Mouse (Mus musculus) midbrain, embryonic 10.5 days (tissue): Measurements from ENCODE around the gene Ntan1. TPM values are rescaled to one million over a fixed set of nuclear protein-coding genes. Genes with fewer than 3 reads are reported as not detected.
A peak's percentile ranks its signal among the peaks of the same experiment; 100 is the strongest.
"Not testable (repeated sequence)": the region's sequence is repeated elsewhere in the genome, so short reads cannot be mapped to it uniquely, and the experiment has no call there.

Experiments used
- DNase-seq: peaks from one replicate; pipeline ENCODE4 v3.0.0-alpha.2; 2017; ENCODE audit warnings: low spot score
- H3K27ac ChIP-seq: fragments of 300-500 bp; sonication (generic); replicated peaks from 2 replicates; pipeline ENCODE4 v1.5.1; 2016; ENCODE audit warnings: mild to moderate bottlenecking
- H3K27me3 ChIP-seq: fragments of 300-500 bp; sonication (generic); 2 replicates; pipeline ENCODE4 v1.6.1; 2016; ENCODE audit warnings: low read depth, mild to moderate bottlenecking; ENCODE audit not compliant: poor library complexity, severe bottlenecking
- H3K36me3 ChIP-seq: fragments of 300-500 bp; sonication (generic); 2 replicates; pipeline ENCODE4 v1.6.1; 2016; ENCODE audit warnings: mild to moderate bottlenecking, moderate library complexity
- H3K4me1 ChIP-seq: fragments of 300-500 bp; sonication (generic); 2 replicates; pipeline ENCODE4 v1.6.1; 2016
- H3K4me3 ChIP-seq: fragments of 300-500 bp; sonication (generic); 2 replicates; pipeline ENCODE4 v1.5.1; 2016; ENCODE audit warnings: mild to moderate bottlenecking, moderate library complexity
- H3K9me3 ChIP-seq: fragments of 300-500 bp; sonication (generic); replicated peaks from 2 replicates; pipeline ENCODE4 v1.6.1; 2016; ENCODE audit warnings: mild to moderate bottlenecking
- WGBS: fragments of 180-500 bp; shearing (Covaris S2); methylation state at CpG from one replicate; pipeline ENCODE4 v1.1.7; 2016; 5-methylcytosine and 5-hydroxymethylcytosine counted together
- polyA plus RNA-seq: library from polyadenylated mRNA; unstranded; fragments of >200 nt; fragmentation: Nextera tagmentation; extraction: Ambion mirVana; gene quantifications from 2 replicates; pipeline ENCODE4 v1.2.1, GENCODE M21; 2016

Ntan1 gene
- polyA plus RNA-seq, result 129 and 145 TPM in 2 replicates

DNA sequence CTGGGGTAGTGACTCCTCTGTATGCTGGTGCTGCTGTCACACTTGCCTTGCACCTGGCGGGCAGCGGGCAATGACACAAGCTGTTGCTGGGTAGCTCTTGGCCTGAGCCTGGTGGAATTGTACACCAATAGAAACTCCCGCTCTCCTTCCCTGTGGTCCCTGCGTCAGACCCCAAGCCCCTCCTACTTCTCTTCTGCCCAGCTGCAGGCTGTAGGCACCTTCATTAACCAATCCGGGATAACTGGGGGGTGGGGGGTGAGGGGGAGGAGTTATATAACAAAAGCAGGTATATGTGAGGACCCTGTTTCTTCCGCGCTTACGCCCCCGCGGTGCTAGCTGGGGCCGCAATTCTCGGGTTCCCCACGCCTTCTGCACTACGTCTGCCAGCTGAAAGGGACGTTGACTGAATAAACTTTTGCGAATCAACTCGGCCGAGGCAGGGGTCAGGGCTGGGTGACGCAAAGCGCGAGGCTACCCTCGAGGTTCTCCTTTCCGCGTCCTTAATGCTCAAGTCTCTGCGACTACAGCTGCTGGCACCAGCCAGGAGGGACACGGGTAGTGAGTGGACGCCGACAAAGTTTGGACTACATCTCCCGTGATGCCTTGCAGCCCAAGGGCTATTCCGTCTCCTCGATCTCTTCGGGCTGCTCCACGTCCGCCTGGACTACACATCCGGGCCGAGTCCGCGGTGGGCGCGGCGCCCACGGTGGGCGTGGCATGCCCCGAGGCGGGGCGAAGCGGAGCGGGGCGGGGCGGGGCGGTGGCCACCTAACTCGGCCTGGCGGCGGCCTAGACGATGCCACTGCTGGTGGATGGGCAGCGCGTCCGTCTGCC, at the start of gene Ntan1:
TSS of gene Ntan1 (plus strand) at position 286 of the 834 bp plus-strand sequence.
- peaks cover 21% of the 10 kb centered on the region for H3K4me1 ChIP-seq
- WGBS, result under 1% methylated on average over 56 of the region's 58 CpGs
- H3K27me3 ChIP-seq, result no peaks in the 10 kb centered on the region
- H3K4me3 ChIP-seq, result peak within 1 kb of the TSS; percentile 76
- H3K36me3 ChIP-seq, result peaks cover 30% of the 10 kb centered on the region
- DNase-seq, result peak; percentile 94
- peak within 1 kb of the TSS; percentile 93 for H3K27ac ChIP-seq
- H3K9me3 ChIP-seq, result no peaks in the 10 kb centered on the region

DNA sequence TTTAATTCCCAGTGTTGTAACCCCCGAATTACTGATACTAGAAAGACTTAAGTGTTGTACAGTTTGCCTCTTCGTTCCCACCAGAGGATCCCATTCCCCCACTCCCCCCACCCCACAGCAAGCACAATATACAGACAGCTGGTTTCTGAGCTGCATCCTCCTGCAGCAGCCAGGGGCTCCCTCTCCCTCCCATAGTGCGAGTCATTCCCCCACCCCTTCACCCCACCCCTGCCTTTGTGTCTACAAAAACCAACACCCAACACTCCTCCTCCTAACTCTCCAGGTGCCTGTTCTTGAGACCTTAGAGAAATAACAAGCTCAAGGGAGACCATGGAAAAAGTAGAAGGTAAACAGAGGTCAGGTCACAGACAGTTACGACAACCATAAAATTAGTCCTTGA, 47.0 kb upstream of the Ntan1 start:
- H3K36me3 ChIP-seq, H3K4me3 ChIP-seq, H3K9me3 ChIP-seq, DNase-seq, H3K27me3 ChIP-seq, H3K4me1 ChIP-seq, H3K27ac ChIP-seq: not testable (repeated sequence)
- WGBS, result 68% methylated on average over 4 of the region's 4 CpGs

DNA sequence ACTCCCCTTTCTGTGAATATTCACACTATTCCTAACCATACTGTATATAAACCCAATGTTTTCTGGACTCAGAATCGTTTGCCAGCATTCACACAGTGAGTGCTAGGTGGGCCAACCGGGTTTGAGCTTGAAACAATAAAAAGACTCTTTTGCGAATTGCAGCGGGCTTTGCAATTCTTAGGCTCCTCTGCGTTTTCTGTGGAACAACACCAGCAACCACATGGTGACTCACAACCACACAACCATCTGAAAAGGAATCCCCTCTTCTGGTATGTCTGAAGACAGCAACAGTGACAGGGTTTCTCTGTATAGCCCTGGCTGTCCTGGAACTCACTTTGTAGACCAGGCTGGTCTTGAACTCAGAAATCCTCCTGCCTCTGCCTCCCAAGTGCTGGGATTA, 46.6 kb upstream of the Ntan1 start:
- not testable (repeated sequence) for H3K27ac ChIP-seq, H3K4me1 ChIP-seq, H3K36me3 ChIP-seq, DNase-seq, H3K9me3 ChIP-seq, H3K27me3 ChIP-seq, H3K4me3 ChIP-seq
- 84% methylated on average over 5 of the region's 5 CpGs for WGBS

- not testable (repeated sequence) for H3K4me3 ChIP-seq, DNase-seq, H3K27ac ChIP-seq, H3K36me3 ChIP-seq, H3K4me1 ChIP-seq, H3K9me3 ChIP-seq, H3K27me3 ChIP-seq
- 87% methylated on average over 2 of the region's 2 CpGs for WGBS
Measured at GRCm38 (mm10) chr16:13774011-13774410, 44.6 kb upstream of the Ntan1 start.

DNA sequence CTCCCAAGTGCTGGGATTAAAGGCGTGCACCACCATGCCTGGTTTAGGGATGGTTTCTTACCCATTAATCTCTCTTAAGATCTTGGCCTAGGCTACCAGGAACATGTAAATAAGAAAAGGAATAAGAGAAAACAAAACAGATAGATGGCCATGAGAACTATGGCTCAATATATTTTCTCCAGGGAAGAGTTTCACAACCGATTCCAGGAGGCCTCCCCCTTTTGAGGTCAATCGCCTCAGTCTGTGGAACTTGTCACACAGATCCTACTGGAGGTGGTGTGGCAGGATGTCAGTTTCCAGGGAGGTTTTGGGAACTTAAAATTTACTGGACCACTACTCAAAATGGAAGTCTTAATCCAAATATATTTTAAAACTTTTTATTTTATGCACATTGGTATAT, 44.0 kb upstream of the Ntan1 start:
- not testable (repeated sequence) for H3K4me3 ChIP-seq, H3K27ac ChIP-seq, DNase-seq, H3K36me3 ChIP-seq, H3K27me3 ChIP-seq, H3K4me1 ChIP-seq
- peaks cover 11% of the 10 kb centered on the region for H3K9me3 ChIP-seq
- WGBS, result 88% methylated on average over 3 of the region's 3 CpGs

DNA sequence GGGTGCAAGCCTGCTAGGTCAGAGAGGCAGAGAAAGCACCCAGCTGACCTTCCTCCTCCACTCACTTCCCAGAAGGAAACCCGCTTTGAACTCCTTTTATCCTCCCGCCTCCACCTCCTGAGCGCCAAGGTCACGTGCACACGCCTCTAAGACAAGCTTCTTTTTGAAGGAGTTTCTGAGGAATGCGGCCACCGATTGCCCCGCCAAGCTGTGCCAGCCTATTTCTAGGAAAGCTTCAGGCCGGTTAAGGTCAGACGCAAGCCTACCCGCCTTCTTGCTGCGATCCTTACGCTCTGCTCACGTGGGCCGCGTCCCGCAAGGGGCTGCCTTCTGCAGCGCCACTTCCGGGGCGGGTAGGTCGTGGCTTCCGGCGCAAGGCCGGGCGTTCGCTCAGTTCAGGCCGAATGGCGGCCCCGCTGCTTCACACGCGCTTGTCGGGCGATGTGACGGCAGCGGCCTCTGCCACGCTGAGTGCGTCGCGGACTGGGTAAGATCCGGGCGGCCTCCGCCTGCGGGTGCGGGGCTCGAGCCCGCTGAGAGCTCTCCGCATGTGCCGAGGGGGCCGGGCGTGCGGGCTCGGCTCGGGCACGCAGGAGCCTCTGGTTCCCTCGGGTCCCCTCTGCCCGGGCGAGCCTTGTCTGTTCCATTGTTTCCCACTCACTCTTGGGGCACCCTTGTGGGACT, 38.1 kb upstream of the Ntan1 start, which contains the start of gene Rrn3:
TSS of gene Rrn3 (plus strand) at position 356 of the 684 bp plus-strand sequence.
- Histone ChIP-seq H3K9me3 (peaks cover 11% of the 10 kb centered on the region), H3K4me3 (peak within 1 kb of the TSS; percentile 78), H3K27ac (peak within 1 kb of the TSS; percentile 93), H3K36me3 (peaks cover 43% of the 10 kb centered on the region), H3K27me3 (no peaks in the 10 kb centered on the region), H3K4me1 (peaks cover 18% of the 10 kb centered on the region)
- peak; percentile 90 for DNase-seq
- WGBS, result under 1% methylated on average over 57 of the region's 57 CpGs

- H3K9me3 ChIP-seq, result peaks cover 11% of the 10 kb centered on the region
- 40% methylated on average over 8 of the region's 8 CpGs for WGBS
- peaks cover 50% of the 10 kb centered on the region for H3K36me3 ChIP-seq
- H3K4me3 ChIP-seq, result peak overlapping the region; percentile 78
- DNase-seq, result no peak
- peaks cover 18% of the 10 kb centered on the region for H3K4me1 ChIP-seq
- H3K27ac ChIP-seq, result peak overlapping the region; percentile 93; the same call in 1 of the 2 replicates
- no peaks in the 10 kb centered on the region for H3K27me3 ChIP-seq
Measured at GRCm38 (mm10) chr16:13781216-13781615, 37.4 kb upstream of the Ntan1 start.

DNA sequence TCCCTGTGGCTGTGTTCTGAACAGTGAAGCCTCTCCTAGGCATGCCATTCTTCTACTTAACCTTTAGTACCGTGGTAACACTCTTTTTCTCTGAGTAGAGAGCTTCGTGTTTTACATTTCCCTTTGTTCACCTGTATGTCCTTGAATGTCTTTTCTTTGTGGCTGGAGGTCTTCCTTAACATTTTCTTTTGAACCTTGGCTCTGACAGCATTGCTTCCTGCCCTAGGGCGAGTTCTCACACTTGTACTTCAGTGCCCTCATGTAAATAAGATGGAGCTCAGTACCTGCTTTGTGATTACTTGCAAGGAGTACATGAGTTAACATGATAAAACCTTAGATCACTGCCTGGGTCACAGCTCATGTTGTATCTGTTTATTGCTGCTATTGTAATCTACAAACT, 32.7 kb upstream of the Ntan1 start:
- H3K27me3 ChIP-seq, result no peaks in the 10 kb centered on the region
- peaks cover 89% of the 10 kb centered on the region for H3K36me3 ChIP-seq
- peaks cover 10% of the 10 kb centered on the region for H3K4me1 ChIP-seq
- WGBS, result 84% methylated on average over 3 of the region's 3 CpGs
- no peak overlapping the region for H3K4me3 ChIP-seq
- DNase-seq, result no peak
- H3K27ac ChIP-seq, result no peak overlapping the region
- no peaks in the 10 kb centered on the region for H3K9me3 ChIP-seq

GRCm38 (mm10) chr16:13793441-13793840, 25.2 kb upstream of the Ntan1 start:
- not testable (repeated sequence) for H3K27ac ChIP-seq, H3K4me1 ChIP-seq, H3K9me3 ChIP-seq, H3K4me3 ChIP-seq, H3K27me3 ChIP-seq, DNase-seq
- peaks cover 98% of the 10 kb centered on the region for H3K36me3 ChIP-seq
- WGBS, result 95% methylated on average over 2 of the region's 2 CpGs

- Histone ChIP-seq H3K36me3 (peaks cover 98% of the 10 kb centered on the region), H3K9me3 (no peaks in the 10 kb centered on the region), H3K4me1 (no peaks in the 10 kb centered on the region), H3K27me3 (no peaks in the 10 kb centered on the region), H3K27ac (no peak overlapping the region), H3K4me3 (no peak overlapping the region)
- DNase-seq, result no peak
- 96% methylated on average over 5 of the region's 5 CpGs for WGBS
Measured at GRCm38 (mm10) chr16:13796746-13797175, 21.9 kb upstream of the Ntan1 start.

GRCm38 (mm10) chr16:13801231-13801630, 17.4 kb upstream of the Ntan1 start:
- H3K9me3 ChIP-seq, result no peaks in the 10 kb centered on the region
- no peaks in the 10 kb centered on the region for H3K4me1 ChIP-seq
- H3K27ac ChIP-seq, result no peak overlapping the region
- H3K27me3 ChIP-seq, result no peaks in the 10 kb centered on the region
- peaks cover 98% of the 10 kb centered on the region for H3K36me3 ChIP-seq
- DNase-seq, result no peak
- WGBS, result 95% methylated on average over 4 of the region's 4 CpGs
- H3K4me3 ChIP-seq, result no peak overlapping the region

DNA sequence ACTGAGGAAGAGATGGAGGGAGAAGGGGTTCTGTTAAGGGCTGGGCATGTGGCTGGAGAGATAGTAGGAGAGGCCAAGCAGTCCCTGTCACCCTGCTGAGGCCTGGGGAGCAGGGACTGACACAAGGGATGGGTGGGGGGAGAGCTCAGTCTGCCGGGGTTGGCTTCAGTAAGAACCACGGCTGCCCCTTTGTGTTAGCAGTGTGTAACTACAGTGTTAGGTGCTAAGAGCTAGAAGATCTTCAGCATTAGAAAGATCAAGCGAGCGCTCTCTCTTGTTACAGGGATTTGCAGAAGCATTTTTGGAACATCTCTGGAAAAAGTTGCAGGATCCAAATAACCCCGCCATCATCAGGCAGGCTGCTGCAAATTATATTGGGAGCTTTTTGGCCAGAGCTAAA, 14.0 kb upstream of the Ntan1 start:
- DNase-seq, result no peak
- Histone ChIP-seq H3K36me3 (peaks cover 95% of the 10 kb centered on the region), H3K27me3 (no peaks in the 10 kb centered on the region), H3K9me3 (no peaks in the 10 kb centered on the region), H3K4me1 (no peaks in the 10 kb centered on the region), H3K4me3 (no peak overlapping the region), H3K27ac (no peak overlapping the region)
- WGBS, result 90% methylated on average over 5 of the region's 5 CpGs

DNA sequence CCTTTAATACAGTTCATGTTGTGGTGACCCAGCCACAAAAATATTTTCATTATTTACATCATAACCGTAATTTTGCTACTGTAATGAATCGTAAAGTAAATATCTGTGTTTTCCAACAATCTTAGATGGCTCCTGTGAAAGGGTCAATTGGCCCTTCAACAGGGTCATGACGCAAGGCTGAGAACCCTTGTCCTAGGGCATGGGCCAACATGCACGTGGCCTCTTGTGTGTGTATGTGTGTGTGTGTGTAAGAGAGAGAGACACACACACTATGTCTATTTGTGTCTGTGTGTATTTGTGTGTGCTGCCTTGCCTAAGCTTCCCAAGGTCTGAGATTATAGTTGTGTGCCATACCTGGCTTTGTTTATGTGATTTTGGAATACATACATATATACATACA, 11.0 kb upstream of the Ntan1 start:
- H3K9me3 ChIP-seq, result no peaks in the 10 kb centered on the region
- no peak overlapping the region for H3K4me3 ChIP-seq
- no peaks in the 10 kb centered on the region for H3K4me1 ChIP-seq
- no peak overlapping the region for H3K27ac ChIP-seq
- no peaks in the 10 kb centered on the region for H3K27me3 ChIP-seq
- DNase-seq, result no peak
- 96% methylated on average over 4 of the region's 4 CpGs for WGBS
- H3K36me3 ChIP-seq, result peaks cover 97% of the 10 kb centered on the region
